Mouse (Mus musculus): ENCODE measurements at regions not wholly inside any gene's neighbourhood (a gene's known extent, or its start where the extent isn't known, plus 50 kb on each side); places are given as distances from the start of the nearest gene placed in this dataset.

DNA sequence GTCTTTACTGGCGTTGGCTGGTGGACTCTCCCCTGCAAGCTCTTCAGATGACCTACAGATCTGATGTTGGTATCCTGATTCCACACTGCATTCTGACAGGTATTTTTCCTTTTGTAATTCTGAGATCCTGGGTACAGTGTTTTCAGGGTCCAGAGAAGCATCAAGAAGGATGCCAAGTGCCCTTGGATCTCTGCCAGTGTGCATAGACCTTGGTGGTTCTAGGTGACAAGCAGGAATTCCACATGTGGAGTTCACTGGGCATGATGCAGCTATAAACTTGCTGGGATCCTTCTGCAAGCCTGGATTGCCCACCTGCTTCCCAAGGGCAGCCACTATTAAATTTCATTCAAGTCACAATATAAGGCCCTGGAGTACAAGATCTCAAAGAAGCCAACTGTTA lies 100.0 kb upstream of the Frmd6 start:
- Histone ChIP-seq H3K4me3 (no peak overlapping the region), H3K27ac (no peak overlapping the region)
- no peak for TF ChIP-seq CTCF (conservative IDR thresholded peaks at IDR 0.05)
- no peak for DNase-seq (ENCODE audit: low spot score in 2 of 2)

DNA sequence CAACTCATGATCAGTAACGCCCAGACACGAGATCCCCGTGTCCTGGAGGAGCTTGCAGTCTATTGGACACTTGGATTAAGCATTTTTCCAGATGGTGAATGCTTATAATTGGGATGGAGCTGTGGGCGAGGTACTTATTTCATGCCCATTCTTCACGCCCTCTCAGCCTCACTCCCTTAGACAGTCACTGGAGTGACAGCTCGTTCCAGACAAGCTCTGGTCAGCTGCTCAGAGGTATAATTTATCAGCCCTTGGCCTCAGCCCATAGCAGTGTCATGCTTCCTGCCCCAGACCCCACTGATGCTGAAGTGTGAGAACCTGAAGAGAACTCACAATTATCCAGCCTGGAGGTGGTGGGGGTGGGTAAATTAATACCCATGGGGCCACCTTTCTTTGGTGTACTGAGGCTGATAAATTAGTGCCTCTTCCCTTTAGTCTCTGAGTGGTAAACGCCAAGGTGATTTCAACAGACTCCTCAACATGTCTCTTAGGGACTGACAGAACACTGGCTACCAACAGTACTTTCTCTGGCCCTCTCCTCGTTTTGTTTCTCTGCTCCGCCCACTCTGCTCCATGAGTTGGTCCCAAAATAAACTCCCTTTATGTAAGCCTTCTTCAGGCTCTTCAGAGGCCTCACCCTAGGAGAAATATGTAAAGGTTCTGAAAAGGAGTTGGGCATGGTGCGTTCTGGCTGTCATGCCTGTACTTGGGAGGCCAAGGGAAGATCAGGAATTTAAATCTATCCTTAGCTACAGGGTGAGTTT lies 97.6 kb upstream of the Frmd6 start:
- TF ChIP-seq CTCF (conservative IDR thresholded peaks at IDR 0.05): no peak
- DNase-seq (ENCODE audit: low spot score in 2 of 2): no peak

DNA sequence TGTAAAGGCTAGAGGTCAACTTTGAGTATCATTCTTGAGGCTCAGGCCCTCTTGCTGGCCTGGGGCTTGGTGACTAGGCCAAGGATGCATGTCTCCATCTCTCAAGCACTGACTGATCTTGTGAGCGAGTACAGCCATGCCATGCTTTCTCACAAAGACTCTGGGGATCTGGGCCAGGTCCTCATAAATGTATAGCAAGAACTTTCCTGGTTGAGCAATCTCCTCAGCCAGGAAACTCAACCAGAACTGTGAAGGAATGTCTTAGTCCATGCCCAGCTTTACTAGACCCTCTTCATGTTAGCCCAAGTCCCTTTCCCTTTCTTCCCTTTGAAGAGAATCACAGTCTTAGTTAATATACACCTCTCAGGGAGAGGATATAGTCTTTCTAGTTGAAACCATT lies 96.9 kb upstream of the Frmd6 start:
- no peak for DNase-seq (ENCODE audit: low spot score in 2 of 2)
- TF ChIP-seq CTCF (conservative IDR thresholded peaks at IDR 0.05): no peak
- Histone ChIP-seq H3K4me3 (no peak overlapping the region), H3K27ac (no peak overlapping the region)

More for the DNA sequence above, 97.6 kb upstream of the Frmd6 start:
- no peak overlapping the region for H3K27ac ChIP-seq
- no peak overlapping the region for H3K4me3 ChIP-seq

DNA sequence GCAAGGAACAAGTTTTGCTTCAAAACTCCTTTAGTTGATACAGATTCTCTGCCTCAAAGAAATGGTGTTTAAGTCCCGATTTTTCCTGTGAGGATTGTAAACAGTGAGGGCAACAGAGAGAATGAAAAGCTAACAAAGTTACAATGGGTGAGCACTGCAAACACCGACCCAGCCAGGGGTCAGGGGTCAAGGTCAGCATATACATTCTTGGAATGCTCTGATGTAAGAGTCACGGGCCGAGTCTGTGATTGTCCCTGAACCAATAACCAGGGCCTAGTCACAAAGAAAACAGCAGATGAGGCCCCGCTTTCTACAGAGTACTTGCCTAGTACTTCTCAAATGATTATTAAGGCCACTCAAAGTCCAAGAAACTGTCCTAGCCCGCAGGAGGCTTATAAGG lies 95.4 kb upstream of the Frmd6 start:
- H3K27ac ChIP-seq: no peak overlapping the region
- H3K4me3 ChIP-seq: no peak overlapping the region
- DNase-seq (ENCODE audit: low spot score in 2 of 2): no peak
- no peak for TF ChIP-seq CTCF (conservative IDR thresholded peaks at IDR 0.05)

DNA sequence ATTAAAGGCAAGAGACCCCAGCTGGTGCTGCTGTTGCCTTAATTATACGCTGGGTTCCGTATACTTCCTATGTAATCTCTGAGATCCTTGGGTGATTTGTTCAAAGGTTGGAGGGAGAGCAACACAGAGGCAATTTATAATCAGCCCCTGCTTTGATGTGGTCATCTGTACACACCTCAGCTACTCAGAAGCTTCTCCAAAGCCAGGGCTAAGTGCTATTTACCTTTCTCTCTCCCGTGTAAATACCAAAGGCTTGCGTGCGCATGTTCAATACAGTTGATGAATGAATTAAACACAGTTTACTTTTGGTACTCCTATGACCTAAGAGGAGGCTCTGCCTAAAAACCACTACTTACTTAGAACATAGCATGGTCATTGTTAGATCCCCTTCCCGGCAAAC lies 93.8 kb upstream of the Frmd6 start:
- Histone ChIP-seq H3K4me3 (no peak overlapping the region), H3K27ac (no peak overlapping the region)
- no peak for DNase-seq (ENCODE audit: low spot score in 2 of 2)
- no peak for TF ChIP-seq CTCF (conservative IDR thresholded peaks at IDR 0.05)

DNA sequence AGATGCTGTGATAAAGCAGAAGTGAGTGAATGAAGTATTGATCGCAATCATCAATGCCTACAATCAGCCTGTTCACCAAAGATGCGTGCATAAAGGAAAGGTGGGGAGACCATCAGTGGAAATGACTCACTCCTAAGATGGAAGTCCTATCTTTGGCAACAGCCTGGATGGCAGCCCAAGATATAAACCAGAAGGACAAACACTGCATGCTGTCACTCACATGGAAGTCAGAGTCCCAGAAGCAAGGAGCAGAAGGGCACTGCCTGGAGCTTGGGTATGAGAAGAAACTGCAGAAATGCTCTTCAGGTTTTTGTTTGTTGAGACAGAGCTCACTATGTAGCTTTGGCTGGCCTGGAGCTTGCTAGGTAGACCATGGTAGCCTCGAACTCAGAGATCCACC lies 92.7 kb upstream of the Frmd6 start:
- no peak overlapping the region for H3K4me3 ChIP-seq
- H3K27ac ChIP-seq: no peak overlapping the region
- TF ChIP-seq CTCF (conservative IDR thresholded peaks at IDR 0.05): no peak
- DNase-seq (ENCODE audit: low spot score in 2 of 2): no peak

DNA sequence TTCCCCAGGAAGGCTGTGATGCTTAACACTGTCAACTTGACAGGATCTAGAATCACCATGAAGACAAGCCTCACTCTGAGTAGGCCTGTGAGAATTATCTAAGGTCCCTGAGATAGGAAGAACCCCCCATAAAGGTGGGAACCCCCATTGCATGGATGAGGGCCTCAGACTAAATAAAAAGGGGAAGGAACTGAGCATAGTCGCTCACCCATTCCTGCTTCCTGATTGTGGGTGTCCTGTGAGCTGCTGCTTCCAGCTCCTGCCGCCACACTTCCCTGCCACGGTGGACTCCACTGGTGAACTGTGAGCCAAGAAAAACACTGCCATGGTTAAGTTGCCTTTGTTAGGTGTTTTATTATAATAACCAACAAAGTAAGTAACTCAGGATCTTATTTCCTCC lies 86.8 kb upstream of the Frmd6 start:
- H3K4me3 ChIP-seq: no peak overlapping the region
- H3K27ac ChIP-seq: no peak overlapping the region
- DNase-seq (ENCODE audit: low spot score in 2 of 2): no peak
- TF ChIP-seq CTCF (conservative IDR thresholded peaks at IDR 0.05): no peak

DNA sequence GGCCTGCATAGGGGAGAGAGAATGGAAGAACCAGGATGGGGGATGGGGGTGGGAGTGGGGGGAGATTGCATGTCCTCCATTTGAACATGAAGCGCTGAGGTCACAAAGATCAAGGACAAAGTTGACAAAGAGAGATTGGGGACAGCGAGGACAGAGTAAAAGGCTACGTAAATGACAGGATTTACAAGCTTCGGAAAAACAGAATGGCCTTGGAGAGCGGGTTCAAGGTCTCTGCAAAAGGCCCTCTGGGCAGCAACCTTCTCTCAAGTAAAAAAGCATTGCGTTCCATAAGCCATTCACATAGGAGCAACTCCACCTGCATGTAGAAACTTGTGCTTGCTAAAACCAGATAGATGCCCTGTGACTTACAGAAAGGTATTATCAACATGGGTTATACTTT lies 86.0 kb upstream of the Frmd6 start:
- H3K27ac ChIP-seq: no peak overlapping the region
- no peak for DNase-seq (ENCODE audit: low spot score in 2 of 2)
- TF ChIP-seq CTCF (conservative IDR thresholded peaks at IDR 0.05): no peak

DNA sequence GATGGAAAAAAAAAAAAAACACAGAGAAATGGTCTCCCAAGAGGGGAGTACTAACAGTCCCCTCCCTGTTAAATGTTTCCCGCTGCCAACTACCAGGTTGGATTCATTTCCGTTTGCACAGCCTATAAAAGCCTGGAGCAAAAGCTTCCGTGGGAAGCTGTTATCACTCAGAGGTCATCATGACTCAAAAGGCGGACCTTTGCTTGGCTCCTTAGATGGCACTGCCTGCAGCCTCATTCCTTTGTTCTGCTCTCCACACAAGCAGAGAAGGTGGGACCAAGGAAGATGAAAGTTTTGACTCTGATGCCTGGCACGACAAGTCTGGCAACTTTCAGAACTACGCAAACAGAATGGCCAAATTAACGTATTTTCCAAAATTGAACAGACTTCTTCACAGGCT lies 85.5 kb upstream of the Frmd6 start:
- Histone ChIP-seq H3K4me3 (no peak overlapping the region), H3K27ac (no peak overlapping the region)
- no peak for TF ChIP-seq CTCF (conservative IDR thresholded peaks at IDR 0.05)
- no peak for DNase-seq (ENCODE audit: low spot score in 2 of 2)

More for the DNA sequence above, 86.0 kb upstream of the Frmd6 start:
- no peak overlapping the region for H3K4me3 ChIP-seq

DNA sequence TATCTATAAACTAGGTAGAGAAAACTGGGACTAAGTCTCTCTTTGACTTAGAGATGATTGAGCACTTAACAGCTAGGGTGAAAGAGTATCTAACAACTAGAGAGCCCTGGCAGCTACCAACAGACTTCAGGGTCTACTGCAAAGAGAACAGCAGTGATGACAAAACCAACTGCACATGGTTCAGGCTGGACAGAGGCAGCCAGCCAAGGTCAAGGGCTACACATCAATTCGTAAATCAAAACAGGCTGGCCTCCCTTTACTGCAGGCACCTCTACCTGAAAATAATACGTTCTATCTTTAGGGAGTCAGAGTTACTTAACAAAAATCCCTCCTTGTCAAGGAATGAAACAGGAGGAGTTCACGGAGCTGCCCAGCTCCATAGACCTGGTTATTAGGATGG lies 82.5 kb upstream of the Frmd6 start:
- no peak for TF ChIP-seq CTCF (conservative IDR thresholded peaks at IDR 0.05)
- Histone ChIP-seq H3K4me3 (no peak overlapping the region), H3K27ac (no peak overlapping the region)
- DNase-seq (ENCODE audit: low spot score in 2 of 2): no peak

DNA sequence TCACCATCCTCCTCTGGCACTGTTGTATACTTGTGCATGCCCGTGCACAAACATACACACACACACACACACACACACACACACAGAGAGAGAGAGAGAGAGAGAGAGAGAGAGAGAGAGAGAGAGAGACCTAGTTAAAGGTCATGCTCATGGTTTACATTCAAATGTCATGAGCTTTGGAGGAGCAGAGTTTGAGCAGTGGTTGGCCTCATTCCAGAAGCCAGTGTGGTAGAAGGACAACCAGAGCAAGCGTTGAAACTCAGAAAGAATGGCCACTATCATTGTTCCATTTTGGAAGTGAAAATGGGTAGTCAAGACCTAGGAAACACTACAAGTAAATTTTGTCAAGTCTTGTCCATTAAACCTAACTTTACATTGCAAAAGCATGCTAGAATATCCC lies 79.6 kb upstream of the Frmd6 start:
- Histone ChIP-seq H3K27ac (no peak overlapping the region), H3K4me3 (no peak overlapping the region)
- no peak for DNase-seq (ENCODE audit: low spot score in 2 of 2)
- TF ChIP-seq CTCF (conservative IDR thresholded peaks at IDR 0.05): no peak

DNA sequence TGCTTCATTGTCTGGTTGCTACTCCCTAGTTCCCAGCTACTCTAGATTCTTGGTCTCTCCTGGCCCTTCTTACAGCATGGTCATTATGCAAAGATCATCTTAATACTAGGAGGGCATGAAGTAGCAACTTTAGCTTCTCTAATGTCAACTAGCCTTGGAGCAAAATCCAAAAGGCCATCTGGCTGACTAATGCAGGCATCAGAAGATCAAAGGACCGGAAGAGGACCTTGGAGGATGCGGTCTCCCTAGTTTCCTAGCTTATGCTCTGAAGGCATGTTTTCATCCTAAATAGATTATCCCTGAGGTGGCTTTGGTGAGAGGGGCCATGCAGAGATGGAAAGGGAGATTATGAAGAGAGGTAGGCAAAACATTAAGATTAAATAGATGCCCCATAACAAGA lies 75.7 kb upstream of the Frmd6 start:
- H3K4me3 ChIP-seq: no peak overlapping the region
- TF ChIP-seq CTCF (conservative IDR thresholded peaks at IDR 0.05): no peak
- DNase-seq (ENCODE audit: low spot score in 2 of 2): no peak
- no peak overlapping the region for H3K27ac ChIP-seq

DNA sequence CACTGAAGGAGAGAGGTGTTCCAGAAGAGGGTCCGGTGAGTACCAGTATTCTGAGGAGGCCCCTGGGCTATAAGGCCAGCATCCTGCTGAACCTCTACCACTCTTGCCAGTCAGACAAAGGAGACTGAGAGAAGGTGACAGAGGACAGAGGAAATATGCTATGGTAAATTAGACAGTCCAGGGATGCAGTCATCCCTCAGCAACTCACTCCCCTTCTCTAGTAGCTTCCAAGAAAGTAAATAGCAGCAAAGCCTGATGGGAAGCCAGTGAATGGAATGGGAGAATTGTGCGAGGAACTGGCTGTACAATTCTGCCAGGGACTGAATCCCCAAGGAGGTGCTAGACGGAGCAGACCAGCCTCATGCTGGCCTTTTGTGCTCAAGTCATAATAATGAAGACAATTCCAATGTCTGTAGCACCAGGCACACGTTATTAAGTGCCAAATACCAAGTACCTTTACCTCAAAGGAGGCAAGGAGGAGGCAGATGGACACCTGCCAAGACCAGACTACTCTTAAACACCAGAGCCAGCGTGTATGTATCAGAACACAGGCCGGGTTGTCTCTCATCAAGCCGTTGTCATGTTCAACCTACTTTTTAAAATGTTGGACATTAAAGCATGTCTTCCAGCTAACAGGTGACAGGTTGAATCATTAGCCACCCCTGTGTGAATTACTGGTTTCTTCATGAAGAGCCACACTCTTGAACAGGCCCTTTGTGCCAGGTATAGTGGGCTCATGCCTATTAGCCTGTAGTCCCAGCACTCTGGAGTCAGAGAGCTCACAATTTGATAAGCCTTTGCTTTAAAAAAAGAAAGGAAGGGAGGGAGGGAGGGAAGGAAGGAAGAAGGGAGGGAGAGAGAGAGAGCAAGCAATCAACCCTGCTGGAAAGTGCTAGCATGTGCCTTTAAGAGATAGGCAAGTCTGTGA lies 74.4 kb upstream of the Frmd6 start:
- no peak overlapping the region for H3K27ac ChIP-seq
- TF ChIP-seq CTCF (conservative IDR thresholded peaks at IDR 0.05): no peak
- no peak overlapping the region for H3K4me3 ChIP-seq
- no peak for DNase-seq (ENCODE audit: low spot score in 2 of 2)
